Mouse (Mus musculus): ENCODE results near the gene Hpd. TPM values are rescaled to one million over a fixed set of nuclear protein-coding genes. Genes with fewer than 3 reads are reported as not detected.

Gene Hpd
- polyA plus RNA-seq, 1 experiment from 2014 or later = not detected

- DNase-seq (ENCODE audit: low spot score) (no peak), ATAC-seq (no peak)
- Histone ChIP-seq H3K4me3 (ENCODE audit: low read depth, low read length) (no peak overlapping the region), H3K27ac (ENCODE audit: low read length) (peak overlapping the region; percentile 81; the same call in 1 of the 2 replicates), H3K9me3 (ENCODE audit: low read length) (no peaks in the 10 kb centered on the region), H3K4me1 (ENCODE audit: insufficient read depth, low read depth, low read length) (peaks cover 10% of the 10 kb centered on the region), H3K9ac (replicated peaks; ENCODE audit: low read depth) (no peak overlapping the region), H3K36me3 (ENCODE audit: insufficient read depth, low read length) (no peaks in the 10 kb centered on the region), H3K27me3 (replicated peaks; ENCODE audit: insufficient read depth, low read length) (no peaks in the 10 kb centered on the region), H3K4me2 (replicated peaks; ENCODE audit: low read depth, low read length) (0 out of 2 replicates have a peak overlapping the region, but pooled peaks have one; percentile 5)
- TF ChIP-seq EP300 (IDR thresholded peaks at IDR 0.05) = no peak
- no peak for TF ChIP-seq CTCF (IDR thresholded peaks at IDR 0.05)
- WGBS = 70% methylated on average over 10 of the region's 10 CpGs
These were observed 53.3 kb downstream of the Hpd start for GRCm38 (mm10) chr5:123129170-123129757.

- Histone ChIP-seq H3K27me3 (replicated peaks; ENCODE audit: insufficient read depth, low read length) (no peaks in the 10 kb centered on the region), H3K4me1 (ENCODE audit: insufficient read depth, low read depth, low read length) (peaks cover 7% of the 10 kb centered on the region), H3K9ac (replicated peaks; ENCODE audit: low read depth) (0 out of 2 replicates have a peak overlapping the region, but pooled peaks have one; percentile 19), H3K27ac (ENCODE audit: low read length) (peak overlapping the region; percentile 47; the same call in 1 of the 2 replicates), H3K36me3 (ENCODE audit: insufficient read depth, low read length) (no peaks in the 10 kb centered on the region; the same call in 1 of the 2 replicates), H3K4me3 (ENCODE audit: low read depth, low read length) (no peak overlapping the region), H3K4me2 (replicated peaks; ENCODE audit: low read depth, low read length) (0 out of 2 replicates have a peak overlapping the region, but pooled peaks have one; percentile 5), H3K9me3 (ENCODE audit: low read length) (no peaks in the 10 kb centered on the region)
- WGBS = 36% methylated on average over 10 of the region's 10 CpGs
- ATAC-seq (0 out of 2 replicates have a peak, but pooled peaks have one; percentile 10), DNase-seq (ENCODE audit: low spot score) (peak; percentile 68)
- no peak for TF ChIP-seq EP300 (IDR thresholded peaks at IDR 0.05)
- no peak for TF ChIP-seq CTCF (IDR thresholded peaks at IDR 0.05)
These were observed 53.9 kb downstream of the Hpd start for GRCm38 (mm10) chr5:123128426-123129169.

GRCm38 (mm10) chr5:123127031-123127430, 55.5 kb downstream of the Hpd start:
- WGBS = 73% methylated on average over 6 of the region's 6 CpGs
- no peak for TF ChIP-seq CTCF (IDR thresholded peaks at IDR 0.05)
- no peak for TF ChIP-seq EP300 (IDR thresholded peaks at IDR 0.05)
- H3K4me2 ChIP-seq (replicated peaks; ENCODE audit: low read depth, low read length) = no peak overlapping the region

GRCm38 (mm10) chr5:123125638-123126406, 56.7 kb downstream of the Hpd start:
- 65% methylated on average over 18 of the region's 18 CpGs for whole genome bisulfite sequencing
- H3K9me3 ChIP-seq (ENCODE audit: low read length) = no peaks in the 10 kb centered on the region
- H3K9ac ChIP-seq (replicated peaks; ENCODE audit: low read depth) = no peak overlapping the region
- H3K4me2 ChIP-seq (replicated peaks; ENCODE audit: low read depth, low read length) = no peak overlapping the region
- DNase-seq (ENCODE audit: low spot score) (peak; percentile 62), ATAC-seq (0 out of 2 replicates have a peak, but pooled peaks have one; percentile 12)
- peaks cover 4% of the 10 kb centered on the region; the same call in 1 of the 2 replicates for H3K4me1 ChIP-seq (ENCODE audit: insufficient read depth, low read depth, low read length)
- H3K27me3 ChIP-seq (replicated peaks; ENCODE audit: insufficient read depth, low read length) = no peaks in the 10 kb centered on the region
- no peak overlapping the region; the same call in 1 of the 2 replicates for H3K27ac ChIP-seq (ENCODE audit: low read length)
- no peaks in the 10 kb centered on the region; the same call in 1 of the 2 replicates for H3K36me3 ChIP-seq (ENCODE audit: insufficient read depth, low read length)
- TF ChIP-seq EP300 (IDR thresholded peaks at IDR 0.05) (no peak), CTCF (IDR thresholded peaks at IDR 0.05) (no peak)
- no peak overlapping the region for H3K4me3 ChIP-seq (ENCODE audit: low read depth, low read length)

More at GRCm38 (mm10) chr5:123127031-123127430, 55.5 kb downstream of the Hpd start:
- DNase-seq (ENCODE audit: low spot score) (no peak), ATAC-seq (no peak)
- H3K36me3 ChIP-seq (ENCODE audit: insufficient read depth, low read length) = no peaks in the 10 kb centered on the region; the same call in 1 of the 2 replicates
- H3K27ac ChIP-seq (ENCODE audit: low read length) = no peak overlapping the region
- no peak overlapping the region for H3K4me3 ChIP-seq (ENCODE audit: low read depth, low read length)
- H3K4me1 ChIP-seq (ENCODE audit: insufficient read depth, low read depth, low read length) = peaks cover 4% of the 10 kb centered on the region; the same call in 1 of the 2 replicates
- H3K27me3 ChIP-seq (replicated peaks; ENCODE audit: insufficient read depth, low read length) = no peaks in the 10 kb centered on the region
- no peak overlapping the region for H3K9ac ChIP-seq (replicated peaks; ENCODE audit: low read depth)
- no peaks in the 10 kb centered on the region for H3K9me3 ChIP-seq (ENCODE audit: low read length)

GRCm38 (mm10) chr5:123125105-123125504, 57.4 kb downstream of the Hpd start:
- peaks cover 4% of the 10 kb centered on the region; the same call in 1 of the 2 replicates for H3K4me1 ChIP-seq (ENCODE audit: insufficient read depth, low read depth, low read length)
- 70% methylated on average over 6 of the region's 6 CpGs for WGBS
- H3K36me3 ChIP-seq (ENCODE audit: insufficient read depth, low read length) = no peaks in the 10 kb centered on the region; the same call in 1 of the 2 replicates

More at GRCm38 (mm10) chr5:123125105-123125504, 57.4 kb downstream of the Hpd start:
- Histone ChIP-seq H3K27me3 (replicated peaks; ENCODE audit: insufficient read depth, low read length) (no peaks in the 10 kb centered on the region), H3K27ac (ENCODE audit: low read length) (no peak overlapping the region), H3K4me3 (ENCODE audit: low read depth, low read length) (no peak overlapping the region), H3K9ac (replicated peaks; ENCODE audit: low read depth) (no peak overlapping the region), H3K4me2 (replicated peaks; ENCODE audit: low read depth, low read length) (no peak overlapping the region), H3K9me3 (ENCODE audit: low read length) (no peaks in the 10 kb centered on the region)
- no peak for TF ChIP-seq EP300 (IDR thresholded peaks at IDR 0.05)
- TF ChIP-seq CTCF (IDR thresholded peaks at IDR 0.05) = no peak
- DNase-seq (ENCODE audit: low spot score) (no peak), ATAC-seq (no peak)

All from lung, postnatal 0 days (tissue).